Mouse (Mus musculus): ENCODE data around the gene 6030445D17Rik.

DNA sequence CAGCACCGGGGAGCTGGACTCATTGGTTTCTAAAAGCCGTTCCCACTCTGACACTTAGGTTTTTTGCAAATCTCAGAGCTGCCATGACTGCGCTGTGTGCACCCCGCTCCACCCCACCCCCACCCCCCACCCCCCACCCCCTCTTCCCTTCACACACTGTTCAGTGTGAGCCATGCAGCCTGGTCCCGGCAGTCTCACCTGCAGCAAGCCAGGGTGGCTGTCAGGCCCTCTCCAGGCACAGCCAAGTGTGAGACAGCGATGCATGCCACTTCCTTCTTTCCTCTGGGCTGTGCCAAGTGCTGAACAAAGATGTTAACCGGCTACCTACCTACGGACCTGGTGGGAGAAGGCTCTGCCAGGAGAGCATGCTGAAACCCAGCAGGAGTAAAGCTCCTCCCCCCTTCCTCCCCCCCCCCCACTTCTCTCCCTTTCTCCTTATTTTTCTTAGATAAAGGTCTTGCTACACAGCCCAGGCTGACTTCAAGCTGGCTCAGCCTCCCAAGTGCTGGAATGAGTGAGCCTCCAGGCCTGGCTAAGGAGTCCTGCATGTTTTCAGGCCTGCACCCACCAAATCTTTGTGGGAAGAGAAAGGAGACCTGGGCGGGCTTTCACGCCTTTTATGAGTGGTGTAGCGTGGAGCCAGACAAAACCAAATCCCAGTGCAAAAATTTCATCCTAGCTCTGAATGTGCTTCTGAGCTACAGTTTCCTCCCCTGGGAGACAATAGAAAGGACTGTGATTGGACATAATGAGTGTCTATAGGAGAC is 31.3 kb upstream of the 6030445D17Rik start:
- no peak for TF ChIP-seq POLR2A (IDR thresholded peaks at IDR 0.05; ENCODE audit: borderline replicate concordance, insufficient read depth, low read length)
- TF ChIP-seq CTCF (IDR thresholded peaks at IDR 0.05; ENCODE audit: borderline replicate concordance, insufficient read depth, low read depth, low read length): no peak
